Mouse (Mus musculus): ENCODE measurements around the gene Slc24a1. TPM values are rescaled to one million over a fixed set of nuclear protein-coding genes. Genes with fewer than 3 reads are reported as not detected.

The Slc24a1 gene
- polyA plus RNA-seq, 1 experiment: 0.01 TPM

GRCm38 (mm10) chr9:64934015-64934754, 17.2 kb downstream of the Slc24a1 start:
- TF ChIP-seq MYOG (IDR thresholded peaks at IDR 0.05; ENCODE audit: control insufficient read depth in 1 of 3, insufficient read depth in 1 of 3, insufficient read length in 2 of 3, low read depth in 2 of 3): peak in 1 of 3 experiments; percentile 7
- TF ChIP-seq MYOD1 (IDR thresholded peaks at IDR 0.05; ENCODE audit: control insufficient read depth in 1 of 3, insufficient read length in 2 of 3, low read depth in 2 of 3): no peak
- Histone ChIP-seq H3K27me3 (ENCODE audit: control insufficient read depth, insufficient read depth, insufficient read length) (peaks cover 19% of the 10 kb centered on the region), H3K4me3 (no peak overlapping the region), H3K4me2 (ENCODE audit: low read depth) (no peak overlapping the region), H3K36me3 (ENCODE audit: control insufficient read depth, insufficient read depth) (no peaks in the 10 kb centered on the region), H3ac (ENCODE audit: control insufficient read depth, insufficient read length) (no peak overlapping the region), H3K79me2 (ENCODE audit: control insufficient read depth, insufficient read depth) (no peaks in the 10 kb centered on the region)

- no peak overlapping the region for H3ac ChIP-seq (ENCODE audit: control insufficient read depth, insufficient read length)
These were observed 19.4 kb downstream of the Slc24a1 start for GRCm38 (mm10) chr9:64931751-64932610.

GRCm38 (mm10) chr9:64930256-64930655, 21.2 kb downstream of the Slc24a1 start:
- H3K36me3 ChIP-seq (ENCODE audit: control insufficient read depth, insufficient read depth): no peaks in the 10 kb centered on the region
- no peak overlapping the region for H3K4me2 ChIP-seq (ENCODE audit: low read depth)
- H3ac ChIP-seq (ENCODE audit: control insufficient read depth, insufficient read length): no peak overlapping the region
- TF ChIP-seq CEBPB (IDR thresholded peaks at IDR 0.05; ENCODE audit: insufficient read depth, poor library complexity, severe bottlenecking): no peak
- no peaks in the 10 kb centered on the region for H3K79me2 ChIP-seq (ENCODE audit: control insufficient read depth, insufficient read depth)
- H3K27me3 ChIP-seq (ENCODE audit: control insufficient read depth, insufficient read depth, insufficient read length): peaks cover 19% of the 10 kb centered on the region
- no peak overlapping the region for H3K4me3 ChIP-seq

More at GRCm38 (mm10) chr9:64931751-64932610, 19.4 kb downstream of the Slc24a1 start:
- H3K4me3 ChIP-seq: no peak overlapping the region
- H3K79me2 ChIP-seq (ENCODE audit: control insufficient read depth, insufficient read depth): no peaks in the 10 kb centered on the region
- TF ChIP-seq CEBPB (IDR thresholded peaks at IDR 0.05; ENCODE audit: insufficient read depth, poor library complexity, severe bottlenecking) (no peak), POLR2AphosphoS2 (IDR thresholded peaks at IDR 0.05; ENCODE audit: insufficient read length, low read depth) (no peak), REST (IDR thresholded peaks at IDR 0.05; ENCODE audit: insufficient read depth, insufficient read length) (no peak), POLR2A (IDR thresholded peaks at IDR 0.05; ENCODE audit: insufficient read length, low read depth) (no peak), MAX (IDR thresholded peaks at IDR 0.05; ENCODE audit: low read depth) (no peak), MYOG (IDR thresholded peaks at IDR 0.05; ENCODE audit: control insufficient read depth in 1 of 3, insufficient read depth in 1 of 3, insufficient read length in 2 of 3, low read depth in 2 of 3) (no peak), TCF3 (IDR thresholded peaks at IDR 0.05; ENCODE audit: insufficient read length, low read depth) (no peak), E2F4 (IDR thresholded peaks at IDR 0.05; ENCODE audit: insufficient read depth) (no peak), USF1 (IDR thresholded peaks at IDR 0.05; ENCODE audit: low read depth) (no peak), SRF (IDR thresholded peaks at IDR 0.05; ENCODE audit: control insufficient read depth, insufficient read length, low read depth) (no peak), MYOD1 (IDR thresholded peaks at IDR 0.05; ENCODE audit: control insufficient read depth in 1 of 3, insufficient read length in 2 of 3, low read depth in 2 of 3) (no peak), TCF12 (IDR thresholded peaks at IDR 0.05; ENCODE audit: insufficient read depth, poor library complexity, severe bottlenecking) (no peak)
- H3K36me3 ChIP-seq (ENCODE audit: control insufficient read depth, insufficient read depth): no peaks in the 10 kb centered on the region
- H3K4me2 ChIP-seq (ENCODE audit: low read depth): no peak overlapping the region
- H3K27me3 ChIP-seq (ENCODE audit: control insufficient read depth, insufficient read depth, insufficient read length): peaks cover 19% of the 10 kb centered on the region

- H3K79me2 ChIP-seq (ENCODE audit: control insufficient read depth, insufficient read depth): no peaks in the 10 kb centered on the region
- no peak overlapping the region for H3K4me3 ChIP-seq
- H3K4me2 ChIP-seq (ENCODE audit: low read depth): peak overlapping the region; percentile 8
- peaks cover 7% of the 10 kb centered on the region for H3K27me3 ChIP-seq (ENCODE audit: control insufficient read depth, insufficient read depth, insufficient read length)
- H3K36me3 ChIP-seq (ENCODE audit: control insufficient read depth, insufficient read depth): no peaks in the 10 kb centered on the region
- peak; percentile 51 for TF ChIP-seq POLR2AphosphoS2 (IDR thresholded peaks at IDR 0.05; ENCODE audit: insufficient read length, low read depth)
- no peak for TF ChIP-seq TCF12 (IDR thresholded peaks at IDR 0.05; ENCODE audit: insufficient read depth, poor library complexity, severe bottlenecking)
- no peak for TF ChIP-seq SRF (IDR thresholded peaks at IDR 0.05; ENCODE audit: control insufficient read depth, insufficient read length, low read depth)
- no peak for TF ChIP-seq MYOG (IDR thresholded peaks at IDR 0.05; ENCODE audit: control insufficient read depth in 1 of 3, insufficient read depth in 1 of 3, insufficient read length in 2 of 3, low read depth in 2 of 3)
- H3ac ChIP-seq (ENCODE audit: control insufficient read depth, insufficient read length): no peak overlapping the region
These were observed 25.0 kb downstream of the Slc24a1 start for GRCm38 (mm10) chr9:64926201-64926991.

DNA sequence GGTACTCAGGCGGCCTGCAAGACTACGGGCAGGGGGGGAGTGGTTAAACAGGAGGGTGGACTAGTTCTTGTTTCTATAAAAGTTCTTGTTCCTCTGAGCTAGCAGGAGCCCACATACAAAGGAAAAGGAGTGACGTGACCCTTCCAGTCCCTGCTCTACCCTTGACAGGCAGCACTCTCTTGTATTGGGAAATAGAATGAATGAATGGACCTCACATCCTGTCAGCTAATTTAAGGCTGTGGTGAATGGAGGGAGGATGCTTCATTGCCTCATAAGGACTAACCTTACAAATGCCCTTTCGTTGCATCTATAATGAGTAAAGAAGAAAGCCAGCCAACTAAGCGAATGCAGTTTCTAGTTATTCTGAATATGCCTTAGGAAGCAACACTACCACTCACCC, 25.6 kb downstream of the Slc24a1 start:
- H3K36me3 ChIP-seq (ENCODE audit: control insufficient read depth, insufficient read depth): no peaks in the 10 kb centered on the region
- no peaks in the 10 kb centered on the region for H3K79me2 ChIP-seq (ENCODE audit: control insufficient read depth, insufficient read depth)
- TF ChIP-seq MAX (IDR thresholded peaks at IDR 0.05; ENCODE audit: low read depth) (no peak), POLR2AphosphoS2 (IDR thresholded peaks at IDR 0.05; ENCODE audit: insufficient read length, low read depth) (no peak), CEBPB (IDR thresholded peaks at IDR 0.05; ENCODE audit: insufficient read depth, poor library complexity, severe bottlenecking) (no peak), POLR2A (IDR thresholded peaks at IDR 0.05; ENCODE audit: insufficient read length, low read depth) (no peak), TCF12 (IDR thresholded peaks at IDR 0.05; ENCODE audit: insufficient read depth, poor library complexity, severe bottlenecking) (no peak), MYOD1 (IDR thresholded peaks at IDR 0.05; ENCODE audit: control insufficient read depth in 1 of 3, insufficient read length in 2 of 3, low read depth in 2 of 3) (no peak), MYOG (IDR thresholded peaks at IDR 0.05; ENCODE audit: control insufficient read depth in 1 of 3, insufficient read depth in 1 of 3, insufficient read length in 2 of 3, low read depth in 2 of 3) (no peak), REST (IDR thresholded peaks at IDR 0.05; ENCODE audit: insufficient read depth, insufficient read length) (no peak), E2F4 (IDR thresholded peaks at IDR 0.05; ENCODE audit: insufficient read depth) (no peak)
- H3ac ChIP-seq (ENCODE audit: control insufficient read depth, insufficient read length): no peak overlapping the region
- H3K27me3 ChIP-seq (ENCODE audit: control insufficient read depth, insufficient read depth, insufficient read length): peaks cover 7% of the 10 kb centered on the region
- H3K4me2 ChIP-seq (ENCODE audit: low read depth): no peak overlapping the region
- no peak overlapping the region for H3K4me3 ChIP-seq
